Mouse (Mus musculus): ENCODE results near the gene Exosc10. TPM values are rescaled to one million over a fixed set of nuclear protein-coding genes. Genes with fewer than 3 reads are reported as not detected.

Exosc10 gene
- total RNA-seq, 1 experiment, result 78.4 TPM

GRCm38 (mm10) chr4:148557766-148558165, 463 bp upstream of the Exosc10 start:
- H3K9me3 ChIP-seq (ENCODE audit: control insufficient read depth, insufficient read depth, low read depth, low read length), result no peaks in the 10 kb centered on the region
- peak overlapping the region; percentile 86 for H3K9ac ChIP-seq (ENCODE audit: insufficient read depth, low read depth, low read length, poor library complexity, severe bottlenecking)
- no peak overlapping the region for H3K27ac ChIP-seq (ENCODE audit: insufficient read depth, low read depth, low read length, poor library complexity, severe bottlenecking)
- peaks cover 29% of the 10 kb centered on the region for H3K36me3 ChIP-seq (ENCODE audit: control insufficient read depth, insufficient read depth, low read length, poor library complexity, severe bottlenecking)
- in situ Hi-C loops (cut with MboI; ENCODE audit: low sequenced_read_pairs in 2 of 2, unreplicated experiment in 2 of 2), result no loop called here
- H3K4me1 ChIP-seq (ENCODE audit: control insufficient read depth in 2 of 2, insufficient read depth in 2 of 2, low read length in 2 of 2, poor library complexity in 1 of 2), result no peaks in the 10 kb centered on the region; a peak in 2 of 4 replicates
- DNase-seq (ENCODE audit: low read depth, low spot score), result no peak
- peak overlapping the region; percentile 71 to 99 for H3K4me3 ChIP-seq (ENCODE audit: insufficient read depth in 1 of 2, low read depth in 1 of 2, low read length in 2 of 2, poor library complexity in 1 of 2, severe bottlenecking in 1 of 2)
- TF ChIP-seq ZC3H11A (IDR thresholded peaks at IDR 0.05; ENCODE audit: borderline replicate concordance, low read depth, low read length) (no peak), ZNF384 (IDR thresholded peaks at IDR 0.05; ENCODE audit: low read depth, low read length) (no peak), HCFC1 (IDR thresholded peaks at IDR 0.05; ENCODE audit: borderline replicate concordance, insufficient read depth, low read length) (no peak), MAFK (IDR thresholded peaks at IDR 0.05; ENCODE audit: insufficient read depth, low read depth, low read length) (no peak), CHD2 (IDR thresholded peaks at IDR 0.05; ENCODE audit: low read depth, low read length) (no peak)

DNA sequence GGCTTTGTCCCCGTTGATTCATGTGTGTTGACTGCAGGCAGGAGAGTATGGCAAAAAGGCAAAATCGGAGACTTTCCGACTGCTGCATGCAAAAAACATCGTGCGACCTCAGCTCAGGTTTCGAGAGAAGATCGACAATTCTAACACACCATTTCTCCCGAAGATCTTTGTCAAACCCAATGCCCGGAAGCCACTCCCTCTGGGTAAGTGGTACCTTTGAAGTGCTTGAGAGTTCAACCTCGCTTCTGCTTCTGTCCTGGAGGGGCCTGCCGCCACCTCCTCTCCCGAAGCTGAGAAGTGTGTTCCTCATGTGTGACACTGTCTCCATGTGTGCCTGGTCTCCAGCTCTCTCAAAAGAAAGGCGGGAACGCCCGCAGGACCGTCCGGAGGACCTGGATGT, 4.4 kb downstream of the Exosc10 start:
- TF ChIP-seq ZC3H11A (IDR thresholded peaks at IDR 0.05; ENCODE audit: borderline replicate concordance, low read depth, low read length), result no peak
- TF ChIP-seq HCFC1 (IDR thresholded peaks at IDR 0.05; ENCODE audit: borderline replicate concordance, insufficient read depth, low read length), result no peak
- no peak for TF ChIP-seq MAFK (IDR thresholded peaks at IDR 0.05; ENCODE audit: insufficient read depth, low read depth, low read length)
- TF ChIP-seq CHD2 (IDR thresholded peaks at IDR 0.05; ENCODE audit: low read depth, low read length), result no peak
- TF ChIP-seq ZNF384 (IDR thresholded peaks at IDR 0.05; ENCODE audit: low read depth, low read length), result no peak
- Histone ChIP-seq H3K9ac (ENCODE audit: insufficient read depth, low read depth, low read length, poor library complexity, severe bottlenecking) (no peak overlapping the region), H3K36me3 (ENCODE audit: control insufficient read depth, insufficient read depth, low read length, poor library complexity, severe bottlenecking) (peaks cover 58% of the 10 kb centered on the region), H3K27ac (ENCODE audit: insufficient read depth, low read depth, low read length, poor library complexity, severe bottlenecking) (no peak overlapping the region), H3K9me3 (ENCODE audit: control insufficient read depth, insufficient read depth, low read depth, low read length) (no peaks in the 10 kb centered on the region), H3K4me3 (ENCODE audit: insufficient read depth in 1 of 2, low read depth in 1 of 2, low read length in 2 of 2, poor library complexity in 1 of 2, severe bottlenecking in 1 of 2) (no peak overlapping the region), H3K4me1 (ENCODE audit: control insufficient read depth in 2 of 2, insufficient read depth in 2 of 2, low read length in 2 of 2, poor library complexity in 1 of 2) (peaks cover 0 to 2% of the 10 kb centered on the region in 2 experiments; a peak in 2 of 4 replicates)
- peak; percentile 15 for DNase-seq (ENCODE audit: low read depth, low spot score)
- in situ Hi-C loops (cut with MboI; ENCODE audit: low sequenced_read_pairs in 2 of 2, unreplicated experiment in 2 of 2), result no loop called here

DNA sequence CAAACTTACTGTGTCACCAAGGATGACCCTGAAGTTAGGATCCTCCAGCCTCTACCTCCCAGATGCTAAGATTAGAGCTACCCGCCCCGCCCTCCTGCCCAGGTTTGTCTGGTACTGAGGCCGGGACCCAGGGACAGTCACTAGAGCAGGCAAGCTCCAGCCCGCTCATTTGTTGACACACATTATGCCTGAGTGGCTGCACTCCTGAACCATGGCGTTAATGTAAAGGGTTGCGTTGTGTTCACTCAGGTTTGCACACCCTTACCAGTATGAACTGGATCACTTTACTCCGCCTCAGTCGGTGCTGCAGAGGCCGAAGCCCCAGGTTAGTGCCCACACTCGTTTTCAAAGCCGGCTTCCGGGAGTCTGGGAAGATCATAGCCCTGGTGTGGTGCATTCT, 5.4 kb downstream of the Exosc10 start:
- H3K9ac ChIP-seq (ENCODE audit: insufficient read depth, low read depth, low read length, poor library complexity, severe bottlenecking), result no peak overlapping the region
- peaks cover 0 to 2% of the 10 kb centered on the region in 2 experiments; a peak in 2 of 4 replicates for H3K4me1 ChIP-seq (ENCODE audit: control insufficient read depth in 2 of 2, insufficient read depth in 2 of 2, low read length in 2 of 2, poor library complexity in 1 of 2)
- TF ChIP-seq CHD2 (IDR thresholded peaks at IDR 0.05; ENCODE audit: low read depth, low read length) (no peak), MAFK (IDR thresholded peaks at IDR 0.05; ENCODE audit: insufficient read depth, low read depth, low read length) (no peak), HCFC1 (IDR thresholded peaks at IDR 0.05; ENCODE audit: borderline replicate concordance, insufficient read depth, low read length) (no peak), ZC3H11A (IDR thresholded peaks at IDR 0.05; ENCODE audit: borderline replicate concordance, low read depth, low read length) (no peak), ZNF384 (IDR thresholded peaks at IDR 0.05; ENCODE audit: low read depth, low read length) (no peak)
- H3K36me3 ChIP-seq (ENCODE audit: control insufficient read depth, insufficient read depth, low read length, poor library complexity, severe bottlenecking), result peaks cover 65% of the 10 kb centered on the region
- in situ Hi-C loops (cut with MboI; ENCODE audit: low sequenced_read_pairs in 2 of 2, unreplicated experiment in 2 of 2), result no loop called here
- H3K9me3 ChIP-seq (ENCODE audit: control insufficient read depth, insufficient read depth, low read depth, low read length), result no peaks in the 10 kb centered on the region
- no peak for DNase-seq (ENCODE audit: low read depth, low spot score)
- H3K4me3 ChIP-seq (ENCODE audit: insufficient read depth in 1 of 2, low read depth in 1 of 2, low read length in 2 of 2, poor library complexity in 1 of 2, severe bottlenecking in 1 of 2), result no peak overlapping the region
- no peak overlapping the region for H3K27ac ChIP-seq (ENCODE audit: insufficient read depth, low read depth, low read length, poor library complexity, severe bottlenecking)

DNA sequence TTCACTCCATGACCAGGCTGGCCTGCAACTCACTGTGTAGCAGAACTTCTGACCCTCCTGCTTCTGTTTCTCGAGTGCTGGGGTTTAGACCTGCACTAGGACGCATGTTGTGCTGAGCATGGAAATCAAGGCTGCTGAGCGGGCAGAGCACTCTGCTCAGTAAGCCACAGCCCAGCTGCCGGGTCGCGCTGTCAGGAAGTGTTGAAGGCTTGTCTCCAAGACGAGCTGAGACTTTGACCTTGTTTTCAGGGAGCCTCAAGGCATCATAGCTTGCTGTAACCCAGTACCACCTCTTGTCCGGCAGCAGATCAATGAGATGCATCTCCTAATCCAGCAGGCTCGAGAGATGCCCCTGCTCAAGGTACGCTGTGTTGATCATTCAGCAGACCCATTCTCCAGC, 11.9 kb downstream of the Exosc10 start:
- TF ChIP-seq ZNF384 (IDR thresholded peaks at IDR 0.05; ENCODE audit: low read depth, low read length), result no peak
- no peak for TF ChIP-seq ZC3H11A (IDR thresholded peaks at IDR 0.05; ENCODE audit: borderline replicate concordance, low read depth, low read length)
- TF ChIP-seq MAFK (IDR thresholded peaks at IDR 0.05; ENCODE audit: insufficient read depth, low read depth, low read length), result no peak
- TF ChIP-seq HCFC1 (IDR thresholded peaks at IDR 0.05; ENCODE audit: borderline replicate concordance, insufficient read depth, low read length), result no peak
- TF ChIP-seq CHD2 (IDR thresholded peaks at IDR 0.05; ENCODE audit: low read depth, low read length), result no peak
- no peak for DNase-seq (ENCODE audit: low read depth, low spot score)
- in situ Hi-C loops (cut with MboI; ENCODE audit: low sequenced_read_pairs in 2 of 2, unreplicated experiment in 2 of 2), result no loop called here
- no peak overlapping the region for H3K9ac ChIP-seq (ENCODE audit: insufficient read depth, low read depth, low read length, poor library complexity, severe bottlenecking)
- no peaks in the 10 kb centered on the region for H3K9me3 ChIP-seq (ENCODE audit: control insufficient read depth, insufficient read depth, low read depth, low read length)
- H3K4me3 ChIP-seq (ENCODE audit: insufficient read depth in 1 of 2, low read depth in 1 of 2, low read length in 2 of 2, poor library complexity in 1 of 2, severe bottlenecking in 1 of 2), result no peak overlapping the region
- H3K4me1 ChIP-seq (ENCODE audit: control insufficient read depth in 2 of 2, insufficient read depth in 2 of 2, low read length in 2 of 2, poor library complexity in 1 of 2), result no peaks in the 10 kb centered on the region
- H3K27ac ChIP-seq (ENCODE audit: insufficient read depth, low read depth, low read length, poor library complexity, severe bottlenecking), result no peak overlapping the region
- peaks cover 69% of the 10 kb centered on the region for H3K36me3 ChIP-seq (ENCODE audit: control insufficient read depth, insufficient read depth, low read length, poor library complexity, severe bottlenecking)
